Mouse (Mus musculus) adrenal gland (tissue): ENCODE results near the gene Lrrc2.

Experiments
- intact Hi-C: fragments of 180-260 bp; cut with DNase I; formaldehyde crosslinking; loops from one replicate; pipeline ENCODE4 v1.15.1; 2025

The Lrrc2 gene

DNA sequence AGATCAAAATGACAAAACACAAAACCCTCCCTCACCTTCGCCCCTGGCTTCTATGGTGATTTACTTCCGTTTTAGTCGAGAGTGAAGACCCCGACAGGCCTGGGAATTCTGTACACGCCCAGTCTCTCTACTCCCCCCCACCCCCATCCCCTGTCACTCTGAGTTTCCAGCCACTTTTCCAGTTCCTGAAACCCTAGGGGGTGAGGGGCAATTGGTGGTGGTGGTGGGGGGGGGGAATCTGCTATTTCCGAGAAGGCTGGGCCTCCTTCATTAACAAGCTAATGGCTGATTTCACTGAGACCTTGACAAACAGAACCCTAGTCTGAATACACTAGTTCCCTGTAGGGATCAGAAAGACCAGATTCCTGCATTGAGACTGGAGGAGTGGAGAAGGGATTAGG, 4.1 kb upstream of the Lrrc2 start:
- intact Hi-C loops: no loop called here

DNA sequence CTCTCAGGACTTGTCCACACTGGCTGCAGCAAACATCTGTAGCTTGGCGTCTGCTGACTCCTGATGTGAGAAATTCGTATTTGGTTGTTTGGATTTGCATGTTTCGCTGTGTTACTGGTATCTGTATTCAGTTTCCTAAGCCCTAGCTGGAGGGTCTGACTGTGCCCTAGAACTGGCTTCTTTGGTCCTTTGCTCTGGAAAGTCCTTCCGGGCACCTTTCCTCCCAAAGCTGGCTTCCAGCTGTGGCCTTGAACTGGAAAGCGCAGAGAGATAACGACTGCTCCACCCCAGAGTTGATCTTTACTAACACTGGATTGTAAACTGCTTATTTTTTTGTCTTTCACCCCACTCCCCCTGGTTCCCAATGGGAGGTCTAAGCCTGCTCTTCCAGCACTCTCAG, 3.4 kb upstream of the Lrrc2 start:
- intact Hi-C loops: no loop called here

DNA sequence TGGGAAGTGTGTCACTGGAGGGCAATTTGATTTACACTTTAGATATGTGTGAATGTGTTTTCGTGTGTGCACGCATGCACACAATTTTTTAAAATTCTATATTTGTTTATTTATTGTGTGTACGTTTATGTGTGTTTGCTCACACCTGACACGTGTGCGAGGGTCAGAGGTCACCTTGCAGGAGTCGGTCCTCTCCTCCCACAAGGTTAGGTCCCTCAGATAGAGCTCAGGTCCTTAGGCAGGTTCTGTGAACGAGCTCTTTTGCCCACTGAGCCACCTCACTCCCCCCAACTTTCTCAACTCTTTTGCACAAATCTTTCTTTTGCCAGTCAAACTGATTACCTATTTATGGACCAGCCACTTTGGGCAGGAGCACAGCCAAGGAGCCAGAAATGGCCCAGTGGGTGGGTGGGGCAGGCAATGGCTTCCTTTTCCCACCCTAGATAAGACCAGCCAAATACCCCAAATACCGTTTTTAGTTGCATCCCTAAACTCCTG, 2.5 kb upstream of the Lrrc2 start:
- intact Hi-C loops: no loop called here

DNA sequence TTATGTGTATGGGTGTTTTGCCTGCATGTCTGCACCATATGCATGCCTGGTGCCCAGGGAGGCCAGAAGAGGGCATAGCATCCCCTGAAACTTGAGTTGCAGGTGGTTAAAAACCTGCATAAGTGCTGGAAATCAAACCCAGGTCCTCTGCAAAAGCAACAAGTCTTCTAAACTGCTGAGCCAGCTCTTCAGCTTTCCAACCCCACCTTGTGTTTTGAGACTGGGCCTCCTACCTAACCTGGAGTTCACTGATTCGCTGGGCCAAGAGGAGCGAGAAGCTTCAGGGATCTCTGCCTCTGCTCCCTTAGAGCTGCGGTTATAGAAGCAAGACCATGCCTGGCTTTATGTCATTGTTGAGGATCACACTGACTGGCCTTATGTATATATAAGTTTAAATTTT, 1.2 kb upstream of the Lrrc2 start:
- intact Hi-C loops: no loop called here

DNA sequence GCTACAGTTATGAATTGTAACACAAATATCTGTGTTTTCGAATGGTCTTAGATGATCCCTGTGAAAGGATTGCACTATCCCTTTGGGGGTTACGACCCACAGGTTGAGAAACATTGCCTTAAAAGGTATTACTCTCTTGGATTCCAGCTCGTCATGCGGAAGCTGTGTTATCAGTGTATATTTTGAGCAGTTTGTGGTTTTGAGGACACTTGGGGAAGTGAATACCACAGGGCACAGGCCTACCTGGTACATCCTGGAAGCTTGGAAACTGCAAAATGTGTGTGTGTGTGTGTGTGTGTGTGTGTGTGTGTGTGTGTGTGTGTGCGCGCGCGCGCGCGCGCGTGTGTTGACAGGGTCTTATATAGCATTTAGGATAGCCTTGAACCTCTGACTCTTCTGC, 521 bp downstream of the Lrrc2 start:
- intact Hi-C loops: no loop called here

DNA sequence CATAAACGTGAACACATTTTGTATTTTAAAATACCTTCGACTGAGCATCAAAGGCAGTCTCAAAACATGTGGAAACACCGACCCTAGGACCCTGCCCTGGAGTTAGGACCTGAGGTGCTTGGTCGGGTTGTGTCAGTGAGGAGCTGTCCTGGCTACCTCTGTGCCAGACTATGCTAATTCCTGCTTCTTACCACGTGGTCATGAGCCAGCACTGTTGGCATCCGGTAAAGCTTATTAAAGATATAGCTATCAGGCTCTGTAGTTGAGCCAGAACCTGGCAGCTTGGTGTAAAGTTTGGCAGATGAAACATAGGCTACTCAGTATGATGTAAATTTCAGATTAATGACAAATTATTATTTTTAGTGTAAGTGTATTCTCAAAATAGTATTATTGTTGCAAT, 1.1 kb downstream of the Lrrc2 start:
- intact Hi-C loops: no loop called here

DNA sequence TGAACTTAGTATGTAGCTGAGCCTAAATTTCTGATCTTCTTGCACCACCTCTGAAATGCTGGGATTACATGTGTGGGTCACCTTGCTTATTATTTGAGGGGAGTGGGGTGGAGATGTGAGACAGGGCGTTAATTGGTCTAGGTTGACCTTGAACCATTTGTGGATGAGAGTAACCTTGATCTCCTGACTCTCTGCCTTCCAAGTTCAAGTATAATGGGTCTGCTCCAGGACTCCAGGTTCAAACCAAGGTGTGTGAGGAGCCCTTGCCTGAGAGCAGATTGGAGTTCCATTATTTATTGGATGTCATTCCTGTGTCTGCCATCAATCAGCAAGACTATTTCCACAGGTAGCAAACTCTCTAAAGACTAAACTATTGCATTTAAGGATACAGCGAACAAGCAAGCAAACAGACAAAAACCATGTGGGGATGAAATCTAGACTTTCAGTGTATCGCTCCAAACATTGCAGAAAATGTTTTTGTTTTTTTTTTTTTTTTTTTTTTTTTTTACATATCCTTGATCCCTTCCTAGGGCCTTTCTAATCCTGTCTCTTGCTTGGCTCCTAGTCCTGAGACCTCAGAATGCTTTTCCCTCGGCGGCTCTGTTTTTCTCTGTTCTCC, 1.7 kb downstream of the Lrrc2 start:
- intact Hi-C loops: no loop called here

DNA sequence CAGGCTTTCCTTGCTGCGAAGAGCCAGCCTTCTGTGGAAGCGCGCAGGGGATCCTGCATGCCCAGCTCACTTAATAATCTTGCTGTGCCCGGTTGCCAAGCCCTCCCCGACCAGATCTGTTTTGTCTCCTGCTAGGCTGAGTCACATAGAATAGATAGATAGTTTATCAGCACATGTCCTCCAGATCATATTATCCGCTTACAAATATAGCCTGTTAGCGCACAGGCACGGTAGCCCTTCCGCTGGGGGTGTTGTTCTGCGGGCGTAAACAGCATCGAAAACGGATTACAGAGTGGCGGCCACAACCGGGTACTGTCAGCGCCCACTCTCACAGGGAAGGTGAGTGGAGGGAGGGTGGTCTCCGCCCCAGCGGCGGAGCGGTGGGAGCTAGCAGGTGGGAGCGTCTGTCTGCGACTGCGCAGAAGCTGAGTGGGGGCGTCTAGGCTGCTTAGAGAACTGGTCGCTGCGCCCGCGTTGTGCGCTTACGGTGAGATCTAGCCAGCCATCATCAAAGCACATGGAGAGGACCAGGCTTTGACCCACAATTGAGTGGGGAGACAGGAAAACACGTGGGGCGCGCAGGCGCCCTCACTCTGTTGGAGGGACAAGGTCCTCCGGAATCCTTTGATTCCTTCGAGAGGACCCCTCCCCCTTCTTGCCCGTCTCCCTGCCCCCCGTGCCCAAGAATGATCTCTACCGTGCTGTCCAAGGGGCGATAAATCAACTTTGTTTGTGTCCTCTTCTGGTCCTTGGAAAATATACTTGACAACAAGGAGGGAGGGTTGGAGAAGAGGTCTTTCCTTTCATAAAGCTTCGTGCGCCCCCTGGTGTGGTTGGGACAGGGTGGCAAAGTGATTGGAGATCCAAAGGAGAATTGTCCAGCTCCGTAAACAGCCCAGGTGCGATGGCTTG, 2.5 kb downstream of the Lrrc2 start:
- intact Hi-C loops: no loop called here

DNA sequence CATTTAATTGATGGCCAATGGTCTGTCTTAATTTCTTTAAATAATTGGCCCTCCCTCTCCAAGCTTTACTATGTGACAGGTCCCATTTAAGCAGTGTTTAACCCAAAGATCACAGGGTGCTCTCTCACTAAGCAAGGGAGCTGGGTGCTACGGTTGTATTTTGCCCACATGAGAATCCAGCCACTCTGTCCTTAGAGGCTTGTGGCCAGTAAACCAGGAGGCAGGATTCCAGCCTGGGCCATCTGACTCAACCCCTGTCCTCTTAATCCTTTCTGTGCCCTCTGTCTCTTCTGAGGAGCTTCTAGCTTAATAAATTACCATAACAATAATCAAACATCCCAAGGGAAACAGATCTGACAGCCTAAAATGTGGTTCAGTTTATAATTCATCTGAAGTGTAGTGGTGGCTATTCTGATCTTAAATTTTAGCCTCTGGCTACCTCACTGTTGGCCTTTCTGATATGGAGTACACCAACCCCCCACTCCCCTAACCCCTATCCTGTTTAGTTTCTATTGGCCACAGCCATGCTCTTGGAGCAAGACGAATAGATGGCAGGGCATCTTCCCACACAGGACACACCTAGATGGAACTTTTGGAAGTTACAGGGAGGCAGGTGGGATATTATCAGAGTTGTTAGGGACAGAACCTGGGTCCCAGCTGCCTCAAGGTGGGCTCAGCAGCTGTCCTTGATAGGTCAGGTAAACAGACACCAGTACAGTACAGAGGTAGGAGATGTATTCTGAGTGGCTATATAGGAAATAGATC, 3.5 kb downstream of the Lrrc2 start:
- intact Hi-C loops: no loop called here

DNA sequence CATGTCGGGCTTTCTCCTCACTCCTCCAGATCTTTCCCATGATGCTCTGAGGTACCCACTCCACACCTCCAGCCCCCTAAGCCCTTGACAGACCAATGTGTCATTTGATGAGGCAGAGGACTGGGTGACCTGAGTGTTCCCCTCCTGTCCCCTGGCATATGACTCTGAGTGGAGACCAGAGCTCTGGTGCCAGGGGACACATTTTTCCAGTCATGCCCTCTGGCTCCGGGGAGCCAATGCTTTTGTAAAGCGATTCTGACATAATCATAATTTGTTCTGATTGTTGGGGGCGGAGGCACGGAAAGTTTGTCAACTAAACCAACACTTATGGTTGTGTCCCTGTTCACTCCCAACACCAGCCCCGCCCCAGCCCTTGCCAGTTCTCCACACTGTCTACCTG, 4.6 kb downstream of the Lrrc2 start:
- intact Hi-C loops: no loop called here

DNA sequence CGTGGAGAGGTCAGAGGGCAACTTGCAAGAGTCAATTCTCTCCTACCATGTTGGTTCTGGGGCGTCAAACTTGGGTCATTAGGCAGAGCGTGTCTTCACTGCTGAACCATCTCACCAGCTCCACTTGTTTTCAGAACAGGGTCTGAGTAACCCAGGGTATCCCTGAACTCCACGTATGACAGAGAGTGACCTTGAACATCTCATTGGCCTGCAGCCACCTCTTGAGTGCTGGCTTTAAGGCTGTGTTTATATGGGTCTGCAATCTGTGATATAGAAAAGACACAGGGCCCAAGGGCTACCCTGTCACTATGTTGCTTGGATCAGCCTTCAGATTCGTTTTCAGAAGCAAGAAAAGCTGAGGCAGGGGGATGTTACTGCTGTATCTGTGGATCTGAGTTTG, 8.3 kb downstream of the Lrrc2 start:
- intact Hi-C loops: no loop called here

DNA sequence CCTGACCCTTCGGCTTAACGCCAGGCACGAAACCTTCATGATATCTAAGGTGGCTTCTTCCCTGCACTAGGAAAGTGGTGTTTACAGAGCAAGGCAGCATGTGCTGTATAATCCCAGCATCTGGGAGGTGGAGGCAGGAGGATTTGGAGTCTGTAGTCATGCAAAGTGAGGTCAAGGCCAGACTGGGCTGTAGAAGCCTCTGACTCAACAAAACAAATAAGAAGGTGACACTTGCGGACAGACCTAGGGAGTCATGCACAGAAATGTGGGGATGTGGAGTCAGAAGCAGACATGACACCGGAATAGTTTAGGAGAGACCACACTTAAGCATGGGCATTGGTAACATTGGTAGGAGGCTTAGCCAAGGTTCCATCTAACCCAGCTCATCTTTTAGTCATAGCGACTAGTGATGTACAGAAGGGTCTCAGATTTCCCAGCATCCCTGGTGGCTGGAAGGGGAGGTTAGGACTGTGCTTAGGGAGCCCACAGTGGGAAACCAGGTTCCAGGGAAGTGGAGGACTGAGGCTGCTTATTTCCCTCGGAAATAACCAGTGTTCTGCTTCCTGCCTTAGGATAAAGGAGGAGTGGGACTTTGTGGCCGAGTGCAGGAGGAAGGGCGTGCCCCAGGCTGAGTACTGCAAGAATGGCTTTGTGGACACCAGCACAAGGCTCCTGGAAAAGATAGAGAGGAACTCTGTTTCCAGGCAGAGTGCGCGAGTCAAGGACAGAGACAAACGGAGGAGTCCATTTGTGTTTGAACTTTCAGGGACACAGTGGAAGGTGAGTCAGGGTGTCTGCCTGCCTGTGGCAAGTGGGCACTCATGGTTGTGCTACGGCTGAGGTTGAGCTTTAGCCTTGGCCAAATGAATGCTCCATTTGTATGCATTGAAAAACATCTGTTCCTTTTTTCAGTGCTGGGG, 9.1 kb downstream of the Lrrc2 start:
- intact Hi-C loops: no loop called here

DNA sequence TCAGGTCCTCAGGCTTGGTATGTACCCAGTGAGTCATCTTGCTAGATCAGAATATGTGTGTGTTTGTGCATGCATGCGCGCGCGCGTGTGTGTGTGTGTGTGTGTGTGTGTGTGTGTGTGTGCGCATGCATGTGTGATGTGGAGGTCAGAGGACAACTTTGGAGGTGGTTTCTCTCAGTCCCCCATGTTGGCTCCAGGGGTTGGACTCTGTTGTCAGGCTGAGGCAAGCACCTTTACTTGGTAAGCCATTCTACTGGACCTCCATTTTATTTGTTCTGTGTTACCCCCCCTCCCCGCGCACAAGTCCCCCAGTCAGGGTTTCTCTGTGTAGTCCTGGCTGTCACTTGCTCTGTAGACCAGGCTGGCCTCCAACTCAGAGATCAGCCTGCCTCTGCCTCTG, 10.0 kb downstream of the Lrrc2 start:
- intact Hi-C loops: no loop called here

DNA sequence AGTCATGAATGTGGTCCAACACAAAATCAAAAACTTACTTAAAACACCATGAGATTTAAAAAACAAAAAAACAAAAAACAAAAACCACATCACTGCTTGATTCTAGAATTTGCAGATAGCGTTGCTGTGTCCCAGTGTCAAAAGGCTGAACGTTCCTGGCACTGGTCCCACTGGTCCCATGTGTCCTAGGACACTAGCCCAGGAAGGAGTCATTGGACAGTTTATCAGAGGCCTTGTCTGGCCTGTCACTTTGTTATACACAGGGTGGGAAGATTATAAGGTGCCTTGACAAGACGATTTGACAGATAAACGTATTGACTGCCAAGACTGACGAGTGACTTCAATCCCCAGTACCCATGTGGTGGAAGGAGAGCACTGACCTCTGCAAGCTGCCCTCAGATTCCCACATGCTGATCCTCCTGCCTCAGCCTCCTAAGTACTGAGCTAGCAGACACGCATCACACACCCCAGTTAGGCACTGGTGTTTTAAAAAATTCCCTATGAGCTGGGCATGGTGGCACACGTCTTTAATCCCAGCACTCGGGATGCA, 12.3 kb downstream of the Lrrc2 start:
- intact Hi-C loops: no loop called here

DNA sequence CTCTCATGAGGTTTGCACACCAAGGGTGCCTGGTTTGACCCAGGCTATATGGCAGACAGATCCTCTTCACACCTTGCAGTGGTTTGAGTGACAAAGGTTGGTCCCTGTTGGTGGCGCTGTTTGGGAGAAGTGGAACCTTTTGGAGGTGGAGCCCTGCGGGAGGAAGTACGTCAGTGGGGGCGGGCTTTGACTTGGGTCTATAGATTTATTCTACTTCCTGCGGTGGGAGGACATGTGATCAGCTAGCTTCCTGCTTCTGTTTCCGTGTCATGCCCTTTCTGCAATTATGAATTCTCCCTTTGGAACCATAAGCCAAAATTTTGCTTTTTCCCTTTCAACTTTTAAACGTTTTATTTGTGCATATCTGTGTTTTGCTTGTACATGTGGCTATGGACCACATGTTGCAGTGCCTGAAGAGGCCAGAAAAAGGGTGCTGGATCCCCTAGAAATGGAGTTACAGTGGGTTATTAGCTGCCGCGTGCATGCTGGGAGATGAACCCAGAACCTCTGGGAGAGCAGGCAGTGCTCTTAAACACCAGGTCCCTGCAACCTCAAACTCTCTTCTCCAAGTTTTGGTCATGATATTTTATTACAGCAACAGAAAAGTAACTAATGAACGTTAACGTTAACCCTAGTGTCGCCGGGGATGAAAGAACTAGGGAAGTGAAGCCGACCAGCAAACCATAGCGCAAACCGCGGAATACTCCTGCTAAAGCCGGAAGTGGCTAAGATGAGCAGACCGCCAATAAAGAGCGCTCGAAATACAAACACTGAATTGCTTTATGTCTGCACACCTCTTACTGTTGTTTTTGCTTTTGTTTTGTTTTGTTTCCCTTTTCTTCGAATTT, 13.9 kb downstream of the Lrrc2 start:
- intact Hi-C loops: no loop called here

DNA sequence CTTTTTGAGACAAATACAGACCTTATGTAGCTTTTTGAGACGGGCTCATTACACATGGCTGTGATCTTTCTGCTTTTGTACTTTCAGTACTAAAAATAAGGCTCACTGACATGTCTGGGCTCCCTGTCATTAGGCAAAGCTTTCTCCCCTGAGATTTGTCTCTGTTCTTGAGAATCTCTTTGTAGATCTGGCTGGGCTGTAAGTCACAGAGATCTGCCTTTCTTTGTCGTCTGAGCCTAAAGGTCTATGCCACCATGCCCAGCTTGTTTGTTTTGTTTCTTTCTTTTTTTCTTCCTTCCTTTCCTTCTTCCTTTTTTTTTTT, 14.5 kb downstream of the Lrrc2 start:
- intact Hi-C loops: no loop called here

DNA sequence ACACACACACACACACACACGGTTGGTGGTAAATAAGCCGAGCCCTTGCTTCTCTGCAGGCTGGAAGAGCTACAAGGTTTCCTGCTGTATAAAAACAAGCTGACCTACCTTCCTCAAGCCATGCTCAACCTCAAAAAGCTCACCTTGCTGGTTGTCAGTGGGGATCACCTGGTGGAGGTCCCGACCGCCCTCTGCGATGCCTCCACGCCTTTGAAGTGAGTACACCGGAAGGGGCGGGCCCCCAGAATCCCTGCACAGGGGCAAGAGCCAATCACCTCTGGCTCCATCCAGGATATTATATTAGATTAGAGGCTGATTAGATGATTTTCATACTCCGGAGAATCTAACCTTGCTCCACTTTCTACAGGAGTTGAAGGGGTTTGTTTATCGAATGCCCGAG, 28.1 kb downstream of the Lrrc2 start:
- intact Hi-C loops: no loop called here

DNA sequence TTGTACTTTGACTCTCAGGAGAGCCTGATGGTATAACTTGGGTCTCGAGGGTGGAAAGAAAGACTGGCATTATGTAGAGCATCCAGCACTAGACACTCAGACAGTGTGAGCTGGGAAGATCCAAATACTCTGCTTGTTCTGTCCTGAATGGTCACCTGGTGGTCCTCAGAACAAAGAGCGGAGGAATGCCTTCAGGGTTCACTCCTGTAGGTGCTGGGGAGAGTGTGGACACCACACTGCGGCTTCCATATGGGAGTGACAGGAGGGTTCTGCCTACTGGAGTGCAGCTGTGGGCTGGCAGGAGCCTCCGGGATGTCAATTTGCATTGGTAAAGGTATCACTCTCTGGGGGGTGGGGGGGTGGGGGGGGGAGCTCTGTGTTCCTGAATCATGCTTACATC, 31.0 kb downstream of the Lrrc2 start:
- intact Hi-C loops: no loop called here

DNA sequence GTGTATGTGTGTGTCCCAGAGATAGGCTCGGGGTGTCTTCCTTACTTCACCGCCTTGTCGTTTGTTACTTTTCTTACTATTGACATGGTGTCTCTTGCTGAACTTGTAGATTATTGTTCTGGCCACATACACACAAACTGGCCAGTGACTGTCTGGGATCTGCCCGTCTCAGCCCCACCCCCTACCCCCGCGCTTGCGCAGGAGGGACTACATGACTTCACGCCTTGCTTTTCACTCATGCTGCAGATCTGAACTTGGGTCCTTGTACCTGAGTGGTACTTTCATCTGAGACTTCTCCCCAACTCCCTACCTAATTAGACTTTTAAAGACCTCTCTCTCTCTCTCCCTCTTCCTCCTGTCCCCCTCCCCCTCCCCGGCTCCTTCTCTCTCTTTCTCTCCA, 32.8 kb downstream of the Lrrc2 start:
- intact Hi-C loops: no loop called here

DNA sequence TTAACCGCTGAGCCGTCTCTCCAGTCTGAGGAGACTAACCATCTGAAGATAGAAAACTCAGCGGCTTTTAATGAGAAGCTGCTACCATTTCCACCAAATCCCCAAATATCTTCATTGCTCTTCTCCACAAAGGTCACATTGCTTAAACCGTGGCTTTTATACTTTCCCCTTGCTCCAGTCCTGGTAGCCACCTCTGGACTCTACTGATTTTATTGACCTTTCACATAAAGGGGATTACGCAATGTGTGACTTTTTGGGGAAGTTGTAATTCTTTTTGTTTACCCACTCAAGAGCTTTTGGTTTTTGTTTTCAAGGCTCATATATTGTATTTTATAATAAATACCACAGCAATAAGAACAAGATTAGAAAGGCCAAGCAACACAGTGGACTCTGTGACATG, 34.2 kb downstream of the Lrrc2 start:
- intact Hi-C loops: no loop called here
